Mouse (Mus musculus) kidney, embryonic 14.5 days (tissue): ENCODE results near the gene Flnb. TPM values are rescaled to one million over a fixed set of nuclear protein-coding genes. Genes with fewer than 3 reads are reported as not detected.

Experiments used
- ATAC-seq: fragments of 200-750 bp; cut with Nextera tagmentation; 2 replicates; pipeline ENCODE4 v1.8.0; 2017; ENCODE audit warnings: moderate number of reproducible peaks, mild to moderate bottlenecking, moderate TSS enrichment, moderate library complexity; ENCODE audit not compliant: low FRiP score, low TSS enrichment
- H3K27ac ChIP-seq: fragments of 300-500 bp; sonication (generic); 2 replicates; pipeline ENCODE4 v1.5.1; 2014; ENCODE audit warnings: low read depth, mild to moderate bottlenecking, low read length, moderate library complexity, mixed read lengths
- H3K27me3 ChIP-seq: fragments of 300-500 bp; sonication (generic); 2 replicates; pipeline ENCODE4 v1.6.1; 2014; ENCODE audit warnings: mild to moderate bottlenecking, low read length; ENCODE audit not compliant: control insufficient read depth, insufficient read depth
- H3K36me3 ChIP-seq: fragments of 300-500 bp; sonication (generic); 2 replicates; pipeline ENCODE4 v1.6.1; 2014; ENCODE audit warnings: low read length, mixed read lengths; ENCODE audit not compliant: control insufficient read depth, insufficient read depth
- H3K4me1 ChIP-seq: fragments of 300-500 bp; sonication (generic); 2 replicates; pipeline ENCODE4 v1.6.1; 2014; ENCODE audit warnings: low read length, mixed read lengths; ENCODE audit not compliant: control insufficient read depth, insufficient read depth
- H3K4me2 ChIP-seq: fragments of 300-500 bp; sonication (generic); replicated peaks from 2 replicates; pipeline ENCODE4 v1.6.1; 2014; ENCODE audit warnings: low read depth, mild to moderate bottlenecking, low read length
- H3K4me3 ChIP-seq: fragments of 300-500 bp; sonication (generic); 2 replicates; pipeline ENCODE4 v1.5.1; 2014; ENCODE audit warnings: mild to moderate bottlenecking, low read length
- H3K9ac ChIP-seq: fragments of 300-500 bp; sonication (generic); 2 replicates; pipeline ENCODE4 v1.6.1; 2014; ENCODE audit warnings: low read depth, mild to moderate bottlenecking, low read length, moderate library complexity
- H3K9me3 ChIP-seq: fragments of 300-500 bp; sonication (generic); 2 replicates; pipeline ENCODE4 v1.6.1; 2016; ENCODE audit warnings: low read length; ENCODE audit not compliant: control insufficient read depth
- whole genome bisulfite sequencing: fragments of 180-500 bp; shearing (Covaris S2); extraction: QIAGEN DNeasy Blood & Tissue Kit; methylation state at CpG from one replicate; pipeline ENCODE4 v1.1.7; 2014; 5-methylcytosine and 5-hydroxymethylcytosine counted together
- polyA plus RNA-seq: library from polyadenylated mRNA; unstranded; fragments of >200 nt; fragmentation: Nextera tagmentation; extraction: Ambion mirVana; gene quantifications from 2 replicates; pipeline ENCODE4 v1.2.1, GENCODE M21; 2014

Flnb gene
- polyA plus RNA-seq, 1 experiment from 2014 or later = 25.7 TPM

DNA sequence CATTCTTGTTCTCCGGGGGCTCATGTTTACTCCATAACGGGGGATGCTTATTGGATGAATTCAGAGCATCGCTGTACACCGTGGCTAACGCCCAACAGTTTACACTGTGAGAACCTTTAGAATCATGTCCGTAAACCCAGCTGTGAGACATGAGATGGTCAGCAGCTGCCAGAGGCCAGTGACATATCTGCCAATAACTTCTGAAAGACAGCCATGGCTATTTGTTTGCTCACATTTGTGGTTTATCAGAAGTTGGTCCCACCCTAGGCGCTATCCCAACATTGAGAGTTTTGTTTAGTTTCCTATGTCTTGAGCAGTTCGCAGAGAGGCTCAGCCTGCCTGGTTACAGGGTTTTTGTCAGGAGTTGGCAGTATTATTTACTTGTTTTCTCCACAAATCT, 3.6 kb downstream of the Flnb start:
- Histone ChIP-seq H3K4me2 (no peak overlapping the region), H3K4me3 (no peak overlapping the region), H3K27me3 (no peaks in the 10 kb centered on the region), H3K4me1 (peaks cover 35% of the 10 kb centered on the region), H3K27ac (no peak overlapping the region), H3K9me3 (no peaks in the 10 kb centered on the region), H3K9ac (no peak overlapping the region), H3K36me3 (no peaks in the 10 kb centered on the region)
- ATAC-seq = no peak
- 75% methylated on average over 8 of the region's 8 CpGs for WGBS

DNA sequence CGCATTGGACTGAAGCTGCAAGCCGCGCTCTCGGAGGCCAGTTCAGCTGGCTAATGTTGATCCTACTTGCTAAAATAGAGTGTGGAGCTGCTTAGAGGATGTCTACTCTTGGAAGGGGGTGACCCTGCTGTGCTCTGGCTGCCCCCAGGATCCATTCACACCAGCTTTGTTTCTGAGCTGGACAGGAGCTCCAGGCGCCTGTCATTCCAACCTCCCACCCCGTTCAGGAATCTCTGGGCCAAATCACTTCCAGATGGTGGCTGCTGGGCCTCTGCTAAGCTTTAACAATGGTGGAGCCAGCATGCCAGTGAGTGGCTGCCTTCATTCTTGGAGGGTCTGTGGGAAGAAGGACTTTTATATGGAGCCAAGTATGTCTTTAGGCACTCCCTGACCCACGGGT, 4.9 kb downstream of the Flnb start:
- Histone ChIP-seq H3K4me3 (no peak overlapping the region), H3K9ac (no peak overlapping the region), H3K36me3 (no peaks in the 10 kb centered on the region), H3K27me3 (no peaks in the 10 kb centered on the region), H3K4me2 (no peak overlapping the region), H3K9me3 (no peaks in the 10 kb centered on the region), H3K27ac (0 out of 2 replicates have a peak overlapping the region, but pooled peaks have one; percentile 19), H3K4me1 (peaks cover 39% of the 10 kb centered on the region)
- ATAC-seq = no peak
- 52% methylated on average over 7 of the region's 7 CpGs for WGBS

DNA sequence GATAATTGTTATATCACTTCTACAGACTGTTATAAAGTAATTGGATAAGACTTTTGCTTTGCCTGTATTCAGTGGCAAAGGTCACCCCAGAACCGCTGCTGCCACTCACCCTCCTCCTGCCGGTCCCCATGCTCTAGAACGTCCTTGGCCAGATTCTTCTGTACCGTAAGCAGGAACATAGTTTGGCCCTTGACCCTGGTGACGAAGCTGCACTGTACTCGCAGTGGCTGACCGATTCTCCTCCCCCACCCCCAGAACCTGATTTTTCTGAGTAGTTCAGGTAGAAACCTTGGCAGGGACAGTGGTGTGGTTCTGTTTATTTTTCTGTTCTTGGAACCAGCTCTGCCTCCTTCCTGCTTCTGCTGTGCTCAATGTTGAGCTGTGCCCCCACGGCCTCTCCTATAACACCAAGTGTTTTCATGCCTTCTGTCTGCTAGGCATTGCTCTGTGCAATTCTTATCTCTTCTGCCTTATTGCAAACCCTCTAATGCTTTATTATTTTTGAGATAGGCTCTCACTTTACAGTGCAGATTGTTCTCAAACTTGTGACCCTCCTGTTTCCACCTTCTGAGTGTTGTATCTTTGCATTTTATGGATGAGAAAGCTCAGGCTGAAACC, 7.0 kb downstream of the Flnb start:
- H3K36me3 ChIP-seq = no peaks in the 10 kb centered on the region
- peaks cover 33% of the 10 kb centered on the region for H3K4me1 ChIP-seq
- 38% methylated on average over 8 of the region's 8 CpGs for WGBS
- peak overlapping the region; percentile 37; the same call in 1 of the 2 replicates for H3K27ac ChIP-seq
- H3K4me2 ChIP-seq = no peak overlapping the region
- no peaks in the 10 kb centered on the region for H3K9me3 ChIP-seq
- H3K9ac ChIP-seq = no peak overlapping the region
- no peak overlapping the region for H3K4me3 ChIP-seq
- H3K27me3 ChIP-seq = no peaks in the 10 kb centered on the region
- no peak for ATAC-seq

DNA sequence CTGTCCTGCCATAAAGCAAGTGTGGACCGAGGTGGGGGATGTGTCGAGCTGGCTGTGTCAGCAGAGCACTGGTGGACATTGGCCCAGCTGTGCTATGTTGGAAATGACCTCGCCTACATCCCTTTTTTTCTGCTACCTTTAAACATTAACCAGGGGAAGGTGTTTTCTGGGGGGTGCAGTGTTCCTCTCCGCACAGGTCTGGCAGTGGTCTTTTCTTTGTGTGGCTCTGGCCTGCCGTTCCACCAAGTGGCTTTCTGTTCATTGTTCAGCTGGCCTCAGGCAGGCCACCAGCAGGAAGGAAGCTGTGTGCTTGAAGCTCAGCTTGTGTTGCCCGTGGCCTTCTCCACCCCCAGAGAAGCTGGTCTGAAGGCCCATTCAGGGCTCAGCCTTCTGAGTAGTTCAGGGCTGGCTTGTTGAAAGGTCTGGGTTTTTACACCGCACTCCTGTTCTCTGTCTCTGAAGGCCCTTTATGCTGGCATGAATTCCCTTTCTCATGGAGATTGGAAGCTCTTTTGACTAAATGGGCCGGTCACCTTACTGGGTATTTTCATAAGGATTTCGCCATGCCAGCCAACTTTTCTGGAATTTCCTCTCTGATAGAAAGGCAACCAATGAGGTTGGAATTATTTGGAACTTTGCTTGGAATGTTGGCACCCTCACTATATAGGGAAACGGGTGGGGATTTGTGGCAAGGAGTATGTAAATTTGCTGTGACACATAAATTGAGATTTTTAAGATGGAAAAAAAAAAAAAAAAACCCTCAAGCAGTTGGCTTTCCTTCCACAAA, 8.6 kb downstream of the Flnb start:
- H3K4me2 ChIP-seq = no peak overlapping the region
- 40% methylated on average over 10 of the region's 10 CpGs for WGBS
- H3K27me3 ChIP-seq = no peaks in the 10 kb centered on the region
- peak overlapping the region; percentile 23; the same call in 1 of the 2 replicates for H3K9ac ChIP-seq
- no peaks in the 10 kb centered on the region for H3K36me3 ChIP-seq
- H3K9me3 ChIP-seq = no peaks in the 10 kb centered on the region
- peak; percentile 64 for ATAC-seq
- H3K4me1 ChIP-seq = peaks cover 27% of the 10 kb centered on the region
- peak overlapping the region; percentile 88 for H3K27ac ChIP-seq
- H3K4me3 ChIP-seq = no peak overlapping the region

DNA sequence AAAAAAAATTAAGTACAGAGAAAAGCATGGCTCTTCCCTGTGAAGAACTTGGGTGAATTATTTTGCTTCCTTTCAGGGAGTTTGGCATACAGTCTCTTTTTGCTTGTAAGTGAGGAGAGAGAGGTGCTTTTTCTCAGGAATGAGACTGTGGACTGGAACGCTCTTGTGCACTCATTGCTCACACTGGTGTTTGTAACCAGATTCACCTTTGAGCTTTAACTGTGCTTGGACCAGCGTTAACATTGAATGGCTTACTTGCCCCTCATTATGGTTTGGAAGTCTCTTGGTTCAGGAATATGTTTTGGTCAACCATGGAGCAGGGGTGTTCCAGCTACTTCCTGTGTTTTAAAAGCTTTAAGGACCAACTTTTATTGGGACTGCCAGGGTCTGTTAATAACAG, 11.4 kb downstream of the Flnb start:
- Histone ChIP-seq H3K27ac (peak overlapping the region; percentile 14; the same call in 1 of the 2 replicates), H3K4me2 (no peak overlapping the region)
- ATAC-seq = no peak

DNA sequence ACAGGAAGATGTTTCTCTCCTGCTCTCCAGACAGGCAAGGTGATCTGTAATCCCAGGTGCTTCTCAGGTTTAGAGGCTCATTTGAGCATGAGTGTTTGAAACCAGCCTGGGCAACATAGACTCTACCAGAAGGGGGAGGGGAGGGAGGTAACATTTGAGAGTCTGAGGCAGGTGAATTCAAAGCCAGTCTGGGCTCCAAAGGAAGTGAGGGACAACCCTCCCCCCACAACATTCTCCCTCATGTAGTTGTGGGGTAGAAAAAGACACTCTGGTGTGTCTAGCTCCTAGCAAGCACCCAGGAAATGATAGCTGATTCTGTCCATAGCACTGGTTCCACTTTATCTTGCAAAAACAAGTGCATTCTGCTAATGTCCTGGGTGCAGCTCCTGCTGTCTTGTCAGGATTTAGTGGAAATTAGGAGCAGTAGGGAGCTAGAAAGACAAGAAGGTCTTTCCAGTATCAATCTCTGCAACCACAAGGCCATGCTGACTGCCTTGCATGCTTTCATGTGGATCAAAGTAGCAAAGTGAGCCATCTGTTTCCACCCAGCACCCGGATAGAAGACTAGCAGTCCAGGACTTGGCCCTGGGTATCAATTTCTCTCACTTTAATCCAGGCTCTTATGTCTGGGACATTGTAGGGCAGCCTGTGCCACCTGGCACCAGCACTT, 14.1 kb downstream of the Flnb start:
- no peaks in the 10 kb centered on the region for H3K4me1 ChIP-seq
- H3K36me3 ChIP-seq = no peaks in the 10 kb centered on the region
- no peak overlapping the region for H3K4me3 ChIP-seq
- ATAC-seq = no peak
- WGBS = 23% methylated on average over 1 of the region's 1 CpGs
- H3K9ac ChIP-seq = no peak overlapping the region
- H3K4me2 ChIP-seq = no peak overlapping the region
- H3K27me3 ChIP-seq = no peaks in the 10 kb centered on the region
- H3K9me3 ChIP-seq = no peaks in the 10 kb centered on the region
- no peak overlapping the region for H3K27ac ChIP-seq

More for the DNA sequence above, 11.4 kb downstream of the Flnb start:
- Histone ChIP-seq H3K9me3 (no peaks in the 10 kb centered on the region), H3K27me3 (no peaks in the 10 kb centered on the region), H3K36me3 (no peaks in the 10 kb centered on the region), H3K9ac (no peak overlapping the region), H3K4me3 (no peak overlapping the region), H3K4me1 (peaks cover 25% of the 10 kb centered on the region)
- WGBS = 60% methylated on average over 2 of the region's 2 CpGs

DNA sequence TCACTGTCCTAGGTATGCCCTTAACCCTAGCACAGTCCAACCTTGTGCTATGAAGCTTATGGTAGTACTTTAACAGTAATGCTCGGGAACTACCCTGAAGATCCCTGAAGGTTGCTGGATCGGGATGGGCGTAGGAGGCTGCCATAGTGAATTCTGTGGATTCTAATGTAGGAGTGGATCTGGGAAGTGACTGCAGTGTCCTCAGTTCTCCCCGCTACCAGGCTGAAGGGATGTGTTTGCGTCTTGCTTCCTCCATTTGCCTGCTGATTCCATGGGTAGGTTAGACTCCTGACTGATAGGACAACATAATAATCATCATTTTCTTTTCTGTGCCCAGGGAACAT, 14.7 kb downstream of the Flnb start:
- Histone ChIP-seq H3K27me3 (no peaks in the 10 kb centered on the region), H3K9ac (no peak overlapping the region), H3K27ac (no peak overlapping the region), H3K4me2 (no peak overlapping the region), H3K4me3 (no peak overlapping the region), H3K36me3 (no peaks in the 10 kb centered on the region), H3K9me3 (no peaks in the 10 kb centered on the region), H3K4me1 (no peaks in the 10 kb centered on the region)
- ATAC-seq = no peak
- 94% methylated on average over 5 of the region's 5 CpGs for WGBS

DNA sequence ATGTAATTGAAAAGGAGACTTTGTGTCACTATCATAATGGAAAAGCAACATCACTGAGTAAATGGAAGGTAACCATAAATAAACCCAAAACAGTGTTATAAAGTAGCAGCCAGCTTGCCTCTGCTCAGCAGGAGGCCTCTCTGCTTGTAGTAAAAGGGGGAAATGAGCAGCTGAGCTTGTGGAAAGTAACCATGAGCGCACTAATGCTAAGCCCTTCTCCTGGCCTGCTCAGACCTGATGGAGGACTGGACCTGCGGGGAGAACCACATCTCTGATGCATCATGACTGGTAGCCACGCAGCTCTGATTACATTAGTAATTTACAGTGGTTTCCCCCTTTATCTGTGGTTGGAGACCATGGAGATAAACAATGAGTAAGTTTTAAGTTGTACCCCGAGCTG, 15.7 kb downstream of the Flnb start:
- WGBS = 58% methylated on average over 4 of the region's 4 CpGs
- H3K27ac ChIP-seq = no peak overlapping the region
- no peak overlapping the region for H3K4me3 ChIP-seq
- peaks cover 1% of the 10 kb centered on the region; the same call in 1 of the 2 replicates for H3K4me1 ChIP-seq
- H3K9me3 ChIP-seq = no peaks in the 10 kb centered on the region
- no peaks in the 10 kb centered on the region for H3K27me3 ChIP-seq
- H3K36me3 ChIP-seq = no peaks in the 10 kb centered on the region
- ATAC-seq = no peak
- H3K4me2 ChIP-seq = no peak overlapping the region
- no peak overlapping the region for H3K9ac ChIP-seq

DNA sequence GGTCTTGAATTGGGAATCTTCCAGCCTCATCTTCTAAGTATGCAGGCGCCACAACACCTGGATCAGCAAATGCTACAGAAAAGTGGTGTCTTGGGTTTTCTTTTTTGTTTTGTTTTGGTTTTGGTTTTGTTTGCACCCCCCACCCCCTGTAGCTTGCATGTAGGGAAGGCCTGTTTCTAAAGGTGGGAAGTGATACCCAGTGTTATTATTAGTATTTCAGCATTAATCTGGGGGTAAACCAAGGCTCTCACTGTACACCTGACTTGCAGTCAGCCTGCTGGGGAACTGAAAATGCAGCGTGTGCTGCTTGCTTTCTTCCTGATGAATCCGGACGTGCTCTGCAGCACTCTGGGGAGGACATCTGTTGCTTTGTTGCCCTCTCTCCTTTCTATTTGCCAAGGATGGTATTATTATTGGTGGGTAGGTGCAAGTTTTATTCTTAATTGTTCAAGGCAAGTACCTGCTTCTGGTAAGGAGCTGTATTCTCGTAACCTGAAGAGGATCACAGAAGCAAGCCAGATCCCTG, 20.9 kb downstream of the Flnb start:
- Histone ChIP-seq H3K36me3 (no peaks in the 10 kb centered on the region), H3K27me3 (no peaks in the 10 kb centered on the region), H3K4me1 (peaks cover 24% of the 10 kb centered on the region), H3K27ac (no peak overlapping the region), H3K9me3 (no peaks in the 10 kb centered on the region), H3K4me2 (no peak overlapping the region), H3K4me3 (no peak overlapping the region), H3K9ac (no peak overlapping the region)
- no peak for ATAC-seq
- WGBS = 83% methylated on average over 5 of the region's 5 CpGs
